Mouse (Mus musculus): Measurements from ENCODE around the gene Cpsf3.

- TF ChIP-seq POLR2A (IDR thresholded peaks at IDR 0.05; ENCODE audit: insufficient read depth, low read depth, low read length): no peak
- no peak for TF ChIP-seq CTCF (IDR thresholded peaks at IDR 0.05; ENCODE audit: insufficient read depth, low read depth, low read length)
Measured at GRCm38 (mm10) chr12:21331711-21332110, 46.5 kb downstream of the Cpsf3 start.

Data from olfactory bulb, adult 2 months (tissue).